Mouse (Mus musculus): ENCODE data around the gene Gan. TPM values are rescaled to one million over a fixed set of nuclear protein-coding genes. Genes with fewer than 3 reads are reported as not detected.

The Gan gene
- total and polyA plus RNA-seq, 3 experiments: 5.6 to 8.7 TPM; not detected in 1

GRCm38 (mm10) chr8:117253390-117254269 is 95.7 kb downstream of the Gan start (continued):
- TF ChIP-seq POLR2AphosphoS2 (IDR thresholded peaks at IDR 0.05; ENCODE audit: low read length): no peak
- TF ChIP-seq RCOR1 (IDR thresholded peaks at IDR 0.05; ENCODE audit: low read depth, low read length): peak; percentile 64; the same call in 1 of the 2 replicates
- TF ChIP-seq ZC3H11A (IDR thresholded peaks at IDR 0.05; ENCODE audit: low read depth, low read length): no peak
- TF ChIP-seq ELF1 (IDR thresholded peaks at IDR 0.05; ENCODE audit: low read depth, low read length): no peak
- no peak for TF ChIP-seq ZNF384 (IDR thresholded peaks at IDR 0.05; ENCODE audit: low read depth, low read length)
- TF ChIP-seq USF1 (IDR thresholded peaks at IDR 0.05; ENCODE audit: low read depth, low read length): peak; percentile 64
- TF ChIP-seq ETS1 (IDR thresholded peaks at IDR 0.05; ENCODE audit: low read depth, low read length): peak; percentile 51; the same call in 1 of the 2 replicates
- TF ChIP-seq HCFC1 (IDR thresholded peaks at IDR 0.05; ENCODE audit: low read depth, low read length): peak; percentile 26; the same call in 1 of the 2 replicates

GRCm38 (mm10) chr8:117254496-117254895 is 96.6 kb downstream of the Gan start:
- TF ChIP-seq TBP (IDR thresholded peaks at IDR 0.05; ENCODE audit: low read depth, low read length): peak; percentile 74
- no peak for TF ChIP-seq RCOR1 (IDR thresholded peaks at IDR 0.05; ENCODE audit: low read depth, low read length)
- TF ChIP-seq JUND (IDR thresholded peaks at IDR 0.05; ENCODE audit: low read depth, low read length): no peak
- TF ChIP-seq MYC (IDR thresholded peaks at IDR 0.05; ENCODE audit: low read depth, low read length): no peak
- H3K27ac ChIP-seq (ENCODE audit: control insufficient read depth, low read depth, low read length): peak overlapping the region; percentile 78
- no peaks in the 10 kb centered on the region for H3K27me3 ChIP-seq (ENCODE audit: control insufficient read depth in 1 of 2, insufficient read depth in 2 of 2, low read length in 2 of 2)
- H3K79me2 ChIP-seq (ENCODE audit: control insufficient read depth, insufficient read depth, low read length, poor library complexity): peaks cover 29% of the 10 kb centered on the region
- peak; percentile 64 for DNase-seq (ENCODE audit: low read depth, low spot score)
- H3K9ac ChIP-seq (ENCODE audit: control insufficient read depth, low read depth, low read length, poor library complexity, severe bottlenecking): peak overlapping the region; percentile 51
- peaks cover 6 to 42% of the 10 kb centered on the region in 2 experiments for H3K4me1 ChIP-seq (ENCODE audit: control insufficient read depth in 1 of 2, insufficient read depth in 2 of 2, low read length in 2 of 2)
- H3K36me3 ChIP-seq (ENCODE audit: control insufficient read depth in 1 of 2, insufficient read depth in 2 of 2, low read length in 2 of 2): peaks cover 0 to 21% of the 10 kb centered on the region in 2 experiments; a peak in 1 of 4 replicates
- peak overlapping the region; percentile 13 to 38; a peak in 3 of 4 replicates for H3K4me3 ChIP-seq (ENCODE audit: control insufficient read depth in 1 of 2, insufficient read depth in 1 of 2, low read depth in 2 of 2, low read length in 2 of 2)
- no peaks in the 10 kb centered on the region for H3K9me3 ChIP-seq (replicated peaks; ENCODE audit: insufficient read depth, low read length)

- Histone ChIP-seq H3K9me3 (replicated peaks; ENCODE audit: insufficient read depth, low read length) (no peaks in the 10 kb centered on the region), H3K4me3 (ENCODE audit: control insufficient read depth in 1 of 2, insufficient read depth in 1 of 2, low read depth in 2 of 2, low read length in 2 of 2) (peak overlapping the region; percentile 48 to 60; a peak in 3 of 4 replicates), H3K4me1 (ENCODE audit: control insufficient read depth in 1 of 2, insufficient read depth in 2 of 2, low read length in 2 of 2) (peaks cover 7 to 48% of the 10 kb centered on the region in 2 experiments), H3K36me3 (ENCODE audit: control insufficient read depth in 1 of 2, insufficient read depth in 2 of 2, low read length in 2 of 2) (peaks cover 0 to 32% of the 10 kb centered on the region in 2 experiments; a peak in 2 of 4 replicates), H3K9ac (ENCODE audit: control insufficient read depth, low read depth, low read length, poor library complexity, severe bottlenecking) (peak overlapping the region; percentile 97), H3K27me3 (ENCODE audit: control insufficient read depth in 1 of 2, insufficient read depth in 2 of 2, low read length in 2 of 2) (no peaks in the 10 kb centered on the region), H3K79me2 (ENCODE audit: control insufficient read depth, insufficient read depth, low read length, poor library complexity) (peaks cover 48% of the 10 kb centered on the region), H3K27ac (ENCODE audit: control insufficient read depth, low read depth, low read length) (peak overlapping the region; percentile 30; the same call in 1 of the 2 replicates)
- TF ChIP-seq CTCF (IDR thresholded peaks at IDR 0.05 in 2 of 3, conservative IDR thresholded peaks at IDR 0.05 in 1 of 3; ENCODE audit: control insufficient read depth in 1 of 3, insufficient read depth in 1 of 3, low read depth in 2 of 3, low read length in 3 of 3, poor library complexity in 1 of 3, severe bottlenecking in 1 of 3): 0 out of 6 replicates have a peak, but pooled peaks of 1 of the 3 experiments have one; percentile 0
- 0 out of 2 replicates have a peak, but pooled peaks have one; percentile 4 for TF ChIP-seq HCFC1 (IDR thresholded peaks at IDR 0.05; ENCODE audit: low read depth, low read length)
- peak; percentile 56 to 84; a peak in 3 of 4 replicates for TF ChIP-seq POLR2A (IDR thresholded peaks at IDR 0.05; ENCODE audit: control insufficient read depth in 1 of 2, insufficient read depth in 1 of 2, low read depth in 1 of 2, low read length in 2 of 2, poor library complexity in 1 of 2)
- TF ChIP-seq NELFE (IDR thresholded peaks at IDR 0.05; ENCODE audit: low read depth, low read length): peak; percentile 56; the same call in 1 of the 2 replicates
- TF ChIP-seq TCF12 (IDR thresholded peaks at IDR 0.05; ENCODE audit: low read depth, low read length): 0 out of 2 replicates have a peak, but pooled peaks have one; percentile 15
- TF ChIP-seq NRF1 (IDR thresholded peaks at IDR 0.05; ENCODE audit: insufficient read depth, low read depth, low read length, poor library complexity, severe bottlenecking): peak; percentile 26; the same call in 1 of the 2 replicates
- peak; percentile 40; the same call in 1 of the 2 replicates for TF ChIP-seq SIN3A (IDR thresholded peaks at IDR 0.05; ENCODE audit: low read length)
- peak; percentile 96 for TF ChIP-seq USF1 (IDR thresholded peaks at IDR 0.05; ENCODE audit: low read depth, low read length)
- no peak for TF ChIP-seq MYC (IDR thresholded peaks at IDR 0.05; ENCODE audit: low read depth, low read length)
- TF ChIP-seq USF2 (IDR thresholded peaks at IDR 0.05; ENCODE audit: borderline replicate concordance in 1 of 2, insufficient read depth in 1 of 2, low read depth in 1 of 2, low read length in 2 of 2): peak in 1 of 2 experiments; percentile 75; a peak in 2 of 4 replicates
- no peak for TF ChIP-seq GABPA (IDR thresholded peaks at IDR 0.05; ENCODE audit: low read depth, low read length)
- TF ChIP-seq TAL1 (IDR thresholded peaks at IDR 0.05; ENCODE audit: low read length): no peak
- no peak for TF ChIP-seq MEF2A (IDR thresholded peaks at IDR 0.05; ENCODE audit: extremely low read depth, insufficient replicate concordance, low read depth, low read length, poor library complexity, severe bottlenecking)
- peak; percentile 28; the same call in 1 of the 2 replicates for TF ChIP-seq MAX (IDR thresholded peaks at IDR 0.05; ENCODE audit: low read length)
- peak; percentile 91 for DNase-seq (ENCODE audit: low read depth, low spot score)
These were observed 98.5 kb downstream of the Gan start for GRCm38 (mm10) chr8:117256292-117256938.

Measured in MEL (cell line).